Mouse (Mus musculus): Measurements from ENCODE around the gene Ccdc189.

DNA sequence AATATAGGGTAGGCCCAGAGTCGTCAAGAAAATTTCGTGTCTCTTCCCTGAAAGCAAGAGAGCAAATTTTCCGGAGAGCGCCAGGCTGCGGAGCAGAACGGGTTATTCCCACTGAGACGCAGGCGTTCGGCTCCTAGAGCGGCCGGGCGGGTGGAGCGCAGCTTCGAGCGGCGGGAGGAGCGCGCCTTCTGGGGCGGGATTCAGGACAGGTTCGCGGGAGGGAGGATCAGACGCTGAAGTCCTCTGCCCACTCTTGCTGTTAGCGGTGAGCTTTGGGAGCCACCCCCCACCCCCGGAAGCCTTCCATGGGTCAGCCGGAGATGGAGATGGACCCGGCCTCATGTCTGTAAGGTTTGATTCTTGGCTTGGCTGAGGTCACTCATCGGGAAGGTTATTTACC is 48.6 kb upstream of the Ccdc189 start:
- 0 out of 2 replicates have a peak, but pooled peaks have one; percentile 0 for TF ChIP-seq ZC3H11A (IDR thresholded peaks at IDR 0.05; ENCODE audit: borderline replicate concordance, low read depth, low read length)
- TF ChIP-seq CHD2 (IDR thresholded peaks at IDR 0.05; ENCODE audit: low read depth, low read length), result no peak

All from ES-E14 (cell line).